Mouse (Mus musculus) Patski (cell line): ENCODE measurements around the gene Vwa7. TPM values are rescaled to one million over a fixed set of nuclear protein-coding genes. Genes with fewer than 3 reads are reported as not detected.

Source experiments
- ATAC-seq: fragments of 100-300 bp; one replicate; pipeline ENCODE4 v1.8.0; 2021
- CTCF ChIA-PET: fragments of 350-600 bp; sonication (Branson Sonifier 250); formaldehyde crosslinking; loops from one replicate; lab custom pipeline; 2022; ENCODE audit warnings: inconsistent platforms; lab: Charles Lee
- POLR2A ChIA-PET: fragments of 350-600 bp; sonication (Branson Sonifier 250); formaldehyde crosslinking; loops from one replicate; lab custom pipeline; 2022; ENCODE audit warnings: antibody characterized with exemption, inconsistent platforms; lab: Charles Lee
- DNase-seq: peaks from one replicate; pipeline ENCODE4 v3.0.0-alpha.2; 2011; ENCODE audit warnings: low read depth, low spot score
- H3K27me3 ChIP-seq: fragments of 371-371 bp; one replicate; pipeline ENCODE4 v1.5.1; 2021
- CTCF ChIP-seq: fragments of 100-300 bp; IDR thresholded peaks from one replicate; pipeline ENCODE4 v1.5.1; 2021
- in situ Hi-C: fragments of 300-500 bp; cut with MboI; formaldehyde crosslinking; loops from 3 replicates; pipeline ENCODE4 v1.11.1; 2018; ENCODE audit warnings: low pct_unique_long_range_greater_than_20kb, mixed read lengths
- polyA plus RNA-seq: library from polyadenylated mRNA; unstranded; gene quantifications from one replicate; pipeline ENCODE4 v1.2.3, GENCODE M21; 2021

Vwa7 gene
- polyA plus RNA-seq, 1 experiment from 2014 or later = 1.2 TPM

GRCm38 (mm10) chr17:35021163-35021808 is 4.9 kb downstream of the Vwa7 start:
- no peak for ATAC-seq
- DNase-seq = no peak
- CTCF ChIA-PET = interaction anchor here (0.7 to 2.7 kb wide), 19 partner anchors 14 to 100 kb away, joined by 3 to 12 read pairs (median 4); partner anchors contain the start of genes Clic1, Gpank1, Ly6g6e and Ly6g6f
- TF ChIP-seq CTCF = no peak
- H3K27me3 ChIP-seq = no peaks in the 10 kb centered on the region
- in situ Hi-C loops = loop anchor here (5.0 kb wide), 2 partner anchors 41 to 91 kb away; no protein-coding TSS in a partner anchor
- POLR2A ChIA-PET = interaction anchor here (0.6 to 2.2 kb wide), 7 partner anchors 25 to 100 kb away, joined by 3 to 9 read pairs (median 3); partner anchors contain the start of genes Clic1, Ddah2 and Gpank1

GRCm38 (mm10) chr17:35021842-35022477 is 5.6 kb downstream of the Vwa7 start:
- in situ Hi-C loops = loop anchor here (5.0 kb wide), 2 partner anchors 40 to 90 kb away; no protein-coding TSS in a partner anchor
- CTCF ChIA-PET = interaction anchor here (0.9 to 2.7 kb wide), 15 partner anchors 11 to 99 kb away, joined by 3 to 12 read pairs (median 4); partner anchors contain the start of genes Clic1, Gpank1 and Ly6g6e
- ATAC-seq = no peak
- POLR2A ChIA-PET = interaction anchor here (0.6 to 2.1 kb wide), 6 partner anchors 25 to 99 kb away, joined by 3 to 9 read pairs (median 3); partner anchors contain the start of genes Clic1 and Gpank1
- TF ChIP-seq CTCF = no peak
- no peaks in the 10 kb centered on the region for H3K27me3 ChIP-seq
- no peak for DNase-seq

- H3K27me3 ChIP-seq = no peaks in the 10 kb centered on the region
- DNase-seq (no peak), ATAC-seq (no peak)
- TF ChIP-seq CTCF = no peak
- in situ Hi-C loops = loop anchor here (5.0 kb wide), 2 partner anchors 40 to 90 kb away; no protein-coding TSS in a partner anchor
- POLR2A ChIA-PET = interaction anchor here (1.3 to 2.1 kb wide), 2 partner anchors 29 to 37 kb away, joined by 3 to 9 read pairs; no protein-coding TSS in a partner anchor
- CTCF ChIA-PET = interaction anchor here (1.1 to 2.7 kb wide), 5 partner anchors 10 to 98 kb away, joined by 3 to 12 read pairs (median 4); partner anchors contain the start of gene Gpank1
These were observed 6.2 kb downstream of the Vwa7 start for GRCm38 (mm10) chr17:35022541-35023060.

GRCm38 (mm10) chr17:35023221-35023620 is 6.8 kb downstream of the Vwa7 start:
- no peak for DNase-seq
- TF ChIP-seq CTCF = no peak
- ChIA-PET POLR2A (no interaction called here), CTCF (interaction anchor here (0.5 to 2.7 kb wide), 4 partner anchors 19 to 98 kb away, joined by 3 to 12 read pairs (median 4); partner anchors contain the start of gene Gpank1)
- ATAC-seq = no peak
- H3K27me3 ChIP-seq = no peaks in the 10 kb centered on the region
- in situ Hi-C loops = loop anchor here (5.0 kb wide), 2 partner anchors 39 to 89 kb away; no protein-coding TSS in a partner anchor

- no peak for TF ChIP-seq CTCF
- ChIA-PET CTCF (interaction anchor here (0.5 to 0.8 kb wide), 2 partner anchors 28 to 36 kb away, joined by 3 read pairs; partner anchors contain the start of gene Ddah2), POLR2A (no interaction called here)
- no peaks in the 10 kb centered on the region for H3K27me3 ChIP-seq
- DNase-seq (no peak), ATAC-seq (no peak)
- in situ Hi-C loops = loop anchor here (5.0 kb wide), 2 partner anchors 39 to 89 kb away; no protein-coding TSS in a partner anchor
These were observed 7.4 kb downstream of the Vwa7 start for GRCm38 (mm10) chr17:35023756-35024155.

GRCm38 (mm10) chr17:35024261-35024660 is 7.9 kb downstream of the Vwa7 start:
- no peak for TF ChIP-seq CTCF
- ChIA-PET CTCF (interaction anchor here (0.8 kb wide), 1 partner anchor 35 kb away, joined by 3 read pairs; the partner anchor contains the start of gene Ddah2), POLR2A (no interaction called here)
- in situ Hi-C loops = loop anchor here (5.0 kb wide), 2 partner anchors 38 to 88 kb away; no protein-coding TSS in a partner anchor
- H3K27me3 ChIP-seq = no peaks in the 10 kb centered on the region
- no peak for ATAC-seq
- no peak for DNase-seq

- no peak for ATAC-seq
- in situ Hi-C loops = loop anchor here (5.0 kb wide), 2 partner anchors 37 to 87 kb away; no protein-coding TSS in a partner anchor
- no peak for TF ChIP-seq CTCF
- ChIA-PET POLR2A (interaction anchor here (0.7 kb wide), 1 partner anchor 82 kb away, joined by 6 read pairs; no protein-coding TSS in a partner anchor), CTCF (interaction anchor here (0.8 kb wide), 1 partner anchor 35 kb away, joined by 3 read pairs; the partner anchor contains the start of gene Ddah2)
- H3K27me3 ChIP-seq = no peaks in the 10 kb centered on the region
- no peak for DNase-seq
These were observed 8.5 kb downstream of the Vwa7 start for GRCm38 (mm10) chr17:35024691-35025488.

GRCm38 (mm10) chr17:35026206-35026605 is 9.8 kb downstream of the Vwa7 start:
- ChIA-PET POLR2A (interaction anchor here (0.6 to 0.7 kb wide), 2 partner anchors 16 to 69 kb away, joined by 3 read pairs; no protein-coding TSS in a partner anchor), CTCF (no interaction called here)
- in situ Hi-C loops = no loop called here
- ATAC-seq (no peak), DNase-seq (no peak)
- TF ChIP-seq CTCF = no peak
- no peaks in the 10 kb centered on the region for H3K27me3 ChIP-seq
